Mouse (Mus musculus): ENCODE data around the gene Psg16.

DNA sequence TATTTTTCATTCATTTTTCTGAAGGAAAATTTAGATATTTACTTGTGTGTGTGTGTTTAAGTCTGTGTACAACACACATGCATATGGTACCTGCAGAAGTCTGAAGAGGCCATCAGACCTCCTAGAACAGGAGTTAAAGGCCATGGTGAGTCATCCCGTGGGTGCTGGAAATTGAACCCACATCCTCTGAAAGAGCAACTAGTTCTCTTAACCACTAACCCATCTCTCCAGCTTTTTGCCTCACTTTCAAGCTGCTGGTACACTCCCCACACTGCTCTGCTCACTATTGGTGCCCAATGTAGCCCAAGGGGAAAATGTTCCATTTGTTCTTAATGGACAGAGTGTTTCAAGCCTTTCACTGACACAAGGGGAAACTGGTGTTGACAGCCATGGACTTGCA, 61.5 kb downstream of the Psg16 start:
- TF ChIP-seq CTCF (IDR thresholded peaks at IDR 0.05; ENCODE audit: low read depth) (no peak), EP300 (optimal IDR thresholded peaks at IDR 0.05) (no peak)

All from stomach, postnatal 0 days (tissue).